Mouse (Mus musculus) brain, embryonic 14.5 days (tissue): ENCODE data around the gene Ssh3.

Source experiments
- CTCF ChIP-seq: fragments of 200-500 bp; IDR thresholded peaks from 2 replicates; pipeline ENCODE4 v1.5.1; 2012; ENCODE audit warnings: inconsistent platforms, mild to moderate bottlenecking, moderate library complexity, borderline replicate concordance; ENCODE audit not compliant: insufficient read depth, insufficient read length; ENCODE audit errors: extremely low read depth
- POLR2A ChIP-seq: fragments of 200-500 bp; IDR thresholded peaks from 2 replicates; pipeline ENCODE4 v1.6.1; 2012; ENCODE audit warnings: mild to moderate bottlenecking, inconsistent platforms, borderline replicate concordance; ENCODE audit not compliant: poor library complexity, insufficient read depth, insufficient read length, severe bottlenecking; ENCODE audit errors: extremely low read depth

DNA sequence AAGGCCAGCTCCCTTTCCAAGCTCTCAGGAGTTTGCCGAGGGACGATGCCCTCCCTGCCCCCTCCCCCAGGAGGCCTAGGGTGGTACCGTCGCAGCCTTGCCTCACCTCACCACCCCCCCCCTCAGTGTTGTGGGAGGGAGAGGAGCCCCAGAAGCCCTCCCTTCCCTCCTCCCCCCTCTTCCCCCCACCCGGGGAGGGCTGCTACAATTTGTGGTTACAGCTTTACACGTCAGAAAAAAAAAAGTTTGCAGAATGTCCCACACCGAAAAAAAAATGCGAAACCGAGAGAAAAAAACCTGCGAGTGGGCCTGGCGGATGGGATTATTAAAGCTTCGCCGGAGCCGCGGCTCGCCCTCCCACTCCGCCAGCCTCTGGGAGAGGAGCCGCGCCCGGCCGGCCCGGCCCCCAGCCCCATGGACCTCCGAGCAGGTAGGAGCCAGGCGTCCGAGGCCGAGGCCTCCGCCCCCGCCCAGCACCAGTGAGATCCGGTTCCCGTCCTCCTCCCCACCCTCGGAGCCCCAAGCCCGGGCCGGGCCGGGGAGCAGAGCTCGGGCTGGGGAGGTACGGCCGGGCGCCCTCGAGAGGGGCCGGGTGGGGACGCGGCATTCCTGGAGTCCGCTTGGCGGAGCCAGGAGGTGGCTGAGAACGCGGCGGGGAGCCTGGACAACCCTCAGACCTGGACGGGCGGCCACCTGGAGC, 54.8 kb downstream of the Ssh3 start, which contains the start of the genes Clcf1 and AC109138.7:
- no peak for TF ChIP-seq POLR2A
- no peak for TF ChIP-seq CTCF
